Mouse (Mus musculus) midbrain, embryonic 16.5 days (tissue): ENCODE data around the gene Cycs. TPM values are rescaled to one million over a fixed set of nuclear protein-coding genes. Genes with fewer than 3 reads are reported as not detected.
A peak's percentile ranks its signal among the peaks of the same experiment; 100 is the strongest.

Experiments
- ATAC-seq: fragments of 200-750 bp; cut with Nextera tagmentation; 2 replicates; pipeline ENCODE4 v1.8.0; 2017; ENCODE audit warnings: moderate TSS enrichment
- H3K27ac ChIP-seq: fragments of 300-500 bp; sonication (generic); 2 replicates; pipeline ENCODE4 v1.5.1; 2014; ENCODE audit warnings: mild to moderate bottlenecking, low read length, mixed read lengths
- H3K27me3 ChIP-seq: fragments of 300-500 bp; sonication (generic); 2 replicates; pipeline ENCODE4 v1.6.1; 2014; ENCODE audit warnings: low read depth, low read length, mixed read lengths; ENCODE audit not compliant: control insufficient read depth, insufficient read depth
- H3K36me3 ChIP-seq: fragments of 300-500 bp; sonication (generic); 2 replicates; pipeline ENCODE4 v1.6.1; 2014; ENCODE audit warnings: mild to moderate bottlenecking, low read length, moderate library complexity, mixed read lengths; ENCODE audit not compliant: control insufficient read depth, insufficient read depth
- H3K4me1 ChIP-seq: fragments of 300-500 bp; sonication (generic); 2 replicates; pipeline ENCODE4 v1.6.1; 2014; ENCODE audit warnings: mild to moderate bottlenecking, low read length, mixed read lengths; ENCODE audit not compliant: control insufficient read depth, insufficient read depth
- H3K4me2 ChIP-seq: fragments of 300-500 bp; sonication (generic); 2 replicates; pipeline ENCODE4 v1.6.1; 2014; ENCODE audit warnings: mild to moderate bottlenecking, low read length, mixed read lengths
- H3K4me3 ChIP-seq: fragments of 300-500 bp; sonication (generic); 2 replicates; pipeline ENCODE4 v1.5.1; 2014; ENCODE audit warnings: low read depth, mild to moderate bottlenecking, low read length, moderate library complexity, mixed read lengths
- H3K9ac ChIP-seq: fragments of 300-500 bp; sonication (generic); 2 replicates; pipeline ENCODE4 v1.6.1; 2014; ENCODE audit warnings: low read depth, low read length, mixed read lengths
- H3K9me3 ChIP-seq: fragments of 300-500 bp; sonication (generic); replicated peaks from 2 replicates; pipeline ENCODE4 v1.6.1; 2014; ENCODE audit warnings: mild to moderate bottlenecking, low read length, mixed read lengths; ENCODE audit not compliant: control insufficient read depth, poor library complexity, severe bottlenecking
- WGBS: fragments of 180-500 bp; shearing (Covaris S2); extraction: QIAGEN DNeasy Blood & Tissue Kit; methylation state at CpG from one replicate; pipeline ENCODE4 v1.1.7; 2014; 5-methylcytosine and 5-hydroxymethylcytosine counted together
- polyA plus RNA-seq: library from polyadenylated mRNA; unstranded; fragments of >200 nt; fragmentation: Nextera tagmentation; extraction: Ambion mirVana; gene quantifications from 2 replicates; pipeline ENCODE4 v1.2.1, GENCODE M21; 2015

Gene Cycs
- polyA plus RNA-seq, 1 experiment from 2014 or later = 73.5 TPM

GRCm38 (mm10) chr6:50587412-50587811 is 21.1 kb upstream of the Cycs start:
- no peaks in the 10 kb centered on the region for H3K27me3 ChIP-seq
- H3K9ac ChIP-seq = no peak overlapping the region
- H3K4me1 ChIP-seq = no peaks in the 10 kb centered on the region
- no peaks in the 10 kb centered on the region for H3K36me3 ChIP-seq
- H3K9me3 ChIP-seq = no peaks in the 10 kb centered on the region
- no peak overlapping the region for H3K27ac ChIP-seq
- no peak overlapping the region for H3K4me2 ChIP-seq
- 91% methylated on average over 2 of the region's 2 CpGs for WGBS
- ATAC-seq = no peak
- H3K4me3 ChIP-seq = no peak overlapping the region

- Histone ChIP-seq H3K9me3 (no peaks in the 10 kb centered on the region), H3K36me3 (no peaks in the 10 kb centered on the region), H3K27ac (no peak overlapping the region), H3K27me3 (no peaks in the 10 kb centered on the region), H3K4me3 (no peak overlapping the region), H3K4me1 (no peaks in the 10 kb centered on the region), H3K9ac (no peak overlapping the region), H3K4me2 (no peak overlapping the region)
- WGBS = 87% methylated on average over 5 of the region's 5 CpGs
- no peak for ATAC-seq
Observed at GRCm38 (mm10) chr6:50586316-50586715, 20.0 kb upstream of the Cycs start.

- H3K9me3 ChIP-seq = no peaks in the 10 kb centered on the region
- no peak for ATAC-seq
- no peaks in the 10 kb centered on the region for H3K36me3 ChIP-seq
- H3K9ac ChIP-seq = no peak overlapping the region
- no peak overlapping the region for H3K27ac ChIP-seq
- no peak overlapping the region for H3K4me2 ChIP-seq
- H3K4me3 ChIP-seq = no peak overlapping the region
- 89% methylated on average over 7 of the region's 7 CpGs for WGBS
- no peaks in the 10 kb centered on the region for H3K27me3 ChIP-seq
- no peaks in the 10 kb centered on the region for H3K4me1 ChIP-seq
Observed at GRCm38 (mm10) chr6:50585733-50586132, 19.4 kb upstream of the Cycs start.

- no peak overlapping the region for H3K4me2 ChIP-seq
- no peaks in the 10 kb centered on the region for H3K9me3 ChIP-seq
- H3K27me3 ChIP-seq = no peaks in the 10 kb centered on the region
- WGBS = 92% methylated on average over 1 of the region's 1 CpGs
- no peaks in the 10 kb centered on the region for H3K36me3 ChIP-seq
- H3K4me1 ChIP-seq = peaks cover 5% of the 10 kb centered on the region
- H3K4me3 ChIP-seq = no peak overlapping the region
- no peak overlapping the region for H3K9ac ChIP-seq
- ATAC-seq = no peak
- no peak overlapping the region for H3K27ac ChIP-seq
Observed at GRCm38 (mm10) chr6:50571661-50572060, 5.3 kb upstream of the Cycs start.

GRCm38 (mm10) chr6:50566997-50567255 is 588 bp upstream of the Cycs start:
- peak overlapping the region; percentile 90 for H3K27ac ChIP-seq
- peak overlapping the region; percentile 84 for H3K9ac ChIP-seq
- ATAC-seq = peak; percentile 61; the same call in 1 of the 2 replicates
- whole genome bisulfite sequencing = 16% methylated on average over 6 of the region's 6 CpGs
- H3K27me3 ChIP-seq = no peaks in the 10 kb centered on the region
- H3K9me3 ChIP-seq = no peaks in the 10 kb centered on the region
- H3K36me3 ChIP-seq = peaks cover 13% of the 10 kb centered on the region
- H3K4me3 ChIP-seq = peak overlapping the region; percentile 69
- H3K4me2 ChIP-seq = peak overlapping the region; percentile 72
- peaks cover 11% of the 10 kb centered on the region for H3K4me1 ChIP-seq

- peaks cover 11% of the 10 kb centered on the region for H3K4me1 ChIP-seq
- no peak for ATAC-seq
- 97% methylated on average over 3 of the region's 3 CpGs for WGBS
Observed at GRCm38 (mm10) chr6:50563651-50564050, 2.7 kb downstream of the Cycs start.

GRCm38 (mm10) chr6:50562421-50562820 is 3.9 kb downstream of the Cycs start:
- no peak overlapping the region for H3K4me2 ChIP-seq
- 94% methylated on average over 4 of the region's 4 CpGs for WGBS
- H3K27ac ChIP-seq = no peak overlapping the region

More at GRCm38 (mm10) chr6:50563651-50564050, 2.7 kb downstream of the Cycs start:
- peaks cover 13% of the 10 kb centered on the region for H3K36me3 ChIP-seq
- H3K9me3 ChIP-seq = no peaks in the 10 kb centered on the region
- no peak overlapping the region for H3K4me2 ChIP-seq
- no peak overlapping the region for H3K9ac ChIP-seq
- H3K27me3 ChIP-seq = no peaks in the 10 kb centered on the region
- no peak overlapping the region for H3K4me3 ChIP-seq
- H3K27ac ChIP-seq = no peak overlapping the region

GRCm38 (mm10) chr6:50560776-50561175 is 5.6 kb downstream of the Cycs start:
- Histone ChIP-seq H3K4me1 (peaks cover 6% of the 10 kb centered on the region), H3K9me3 (no peaks in the 10 kb centered on the region), H3K27me3 (no peaks in the 10 kb centered on the region), H3K4me3 (no peak overlapping the region), H3K27ac (no peak overlapping the region), H3K9ac (no peak overlapping the region), H3K36me3 (peaks cover 13% of the 10 kb centered on the region), H3K4me2 (no peak overlapping the region)
- no peak for ATAC-seq
- 97% methylated on average over 1 of the region's 1 CpGs for WGBS

More at GRCm38 (mm10) chr6:50562421-50562820, 3.9 kb downstream of the Cycs start:
- ATAC-seq = no peak
- Histone ChIP-seq H3K9me3 (no peaks in the 10 kb centered on the region), H3K36me3 (peaks cover 13% of the 10 kb centered on the region), H3K4me1 (peaks cover 11% of the 10 kb centered on the region), H3K27me3 (no peaks in the 10 kb centered on the region), H3K9ac (no peak overlapping the region), H3K4me3 (no peak overlapping the region)

GRCm38 (mm10) chr6:50558877-50559276 is 7.5 kb downstream of the Cycs start:
- H3K4me3 ChIP-seq = no peak overlapping the region
- H3K4me1 ChIP-seq = no peaks in the 10 kb centered on the region
- no peaks in the 10 kb centered on the region for H3K9me3 ChIP-seq
- H3K27me3 ChIP-seq = no peaks in the 10 kb centered on the region
- no peak overlapping the region for H3K27ac ChIP-seq
- peaks cover 10% of the 10 kb centered on the region for H3K36me3 ChIP-seq
- WGBS = 93% methylated on average over 4 of the region's 4 CpGs
- no peak overlapping the region for H3K4me2 ChIP-seq
- no peak overlapping the region for H3K9ac ChIP-seq
- no peak for ATAC-seq

GRCm38 (mm10) chr6:50557566-50557965 is 8.8 kb downstream of the Cycs start:
- no peak overlapping the region for H3K4me2 ChIP-seq
- ATAC-seq = no peak

More at GRCm38 (mm10) chr6:50557566-50557965, 8.8 kb downstream of the Cycs start:
- H3K4me1 ChIP-seq = no peaks in the 10 kb centered on the region
- no peaks in the 10 kb centered on the region for H3K27me3 ChIP-seq
- no peak overlapping the region for H3K9ac ChIP-seq
- H3K9me3 ChIP-seq = no peaks in the 10 kb centered on the region
- H3K4me3 ChIP-seq = no peak overlapping the region
- peaks cover 2% of the 10 kb centered on the region; the same call in 1 of the 2 replicates for H3K36me3 ChIP-seq
- WGBS = 85% methylated on average over 6 of the region's 6 CpGs
- H3K27ac ChIP-seq = no peak overlapping the region
